9 mouse cellular contexts compared by ENCODE assay signal in the genomic region with DNA sequence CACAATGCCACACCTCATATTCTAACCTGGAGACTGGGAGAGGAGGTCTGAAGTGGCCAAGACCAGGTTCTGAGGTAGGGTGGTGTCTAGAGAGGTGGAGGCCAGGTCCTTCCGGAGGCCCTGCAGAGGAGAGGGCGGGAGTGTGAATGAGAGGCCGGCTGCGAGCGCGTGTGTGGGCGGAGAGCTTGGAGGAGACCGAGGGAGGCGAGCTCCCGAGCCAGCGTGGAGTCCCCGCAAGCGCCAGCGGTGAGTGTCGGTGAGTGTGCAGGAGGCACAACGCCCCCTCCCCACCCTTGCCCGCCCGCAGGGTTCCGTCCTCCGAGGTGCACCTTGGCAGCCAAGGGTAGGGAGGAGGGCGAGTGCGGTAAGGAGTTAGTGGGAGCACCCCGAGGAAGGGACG. TPM values are rescaled to one million over a fixed set of nuclear protein-coding genes. Genes with fewer than 3 reads are reported as not detected.
DNase-seq lines count a peak whose midpoint lies in the region; ATAC-seq and TF ChIP-seq lines count a peak whose summit lies in the region.
"Had no signal": no experiment of that assay in that cellular context is flagged by ENCODE, and none has a peak within 500 bp of the region (broad histone marks: within the 10 kb centered on the region; RNA-seq: fewer than 3 reads in every experiment).

A gene (plus strand): TSS at position 188 of the 400 bp plus-strand sequence.

- H3K4me2 ChIP-seq in heart, postnatal 0 days (ENCODE audit: low read depth, low read length): peak within 1 kb of the TSS; percentile 34
- peak within 1 kb of the TSS; percentile 30; the same call in 1 of the 2 replicates for H3K4me2 ChIP-seq in forebrain, embryonic 14.5 days (ENCODE audit: low read length)
- peak within 1 kb of the TSS; percentile 33 for H3K4me2 ChIP-seq in liver, embryonic 12.5 days

- no peak for TF ChIP-seq EP300 in heart, postnatal 0 days (IDR thresholded peaks at IDR 0.05; ENCODE audit: low read depth)
- no peak for TF ChIP-seq EP300 in ES-Bruce4 (IDR thresholded peaks at IDR 0.05; ENCODE audit: insufficient read depth, low read depth, low read length)

- H3K36me3 ChIP-seq in heart, postnatal 0 days (replicated peaks; ENCODE audit: control insufficient read depth, insufficient read depth, low read length): no peaks in the 10 kb centered on the region
- no peaks in the 10 kb centered on the region for H3K36me3 ChIP-seq in ES-Bruce4 (ENCODE audit: control insufficient read depth, insufficient read depth, low read length, poor library complexity, severe bottlenecking)
- no peaks in the 10 kb centered on the region for H3K36me3 ChIP-seq in forebrain, embryonic 14.5 days (ENCODE audit: control insufficient read depth, insufficient read depth, low read length)
- no peaks in the 10 kb centered on the region for H3K36me3 ChIP-seq in liver, embryonic 12.5 days

- H3K9me3 ChIP-seq in heart, postnatal 0 days (replicated peaks; ENCODE audit: control insufficient read depth, low read length): no peaks in the 10 kb centered on the region
- no peaks in the 10 kb centered on the region for H3K9me3 ChIP-seq in ES-Bruce4 (replicated peaks; ENCODE audit: control insufficient read depth, insufficient read depth, low read length, poor library complexity, severe bottlenecking)
- no peaks in the 10 kb centered on the region for H3K9me3 ChIP-seq in forebrain, embryonic 14.5 days (replicated peaks; ENCODE audit: control insufficient read depth, low read length)
- H3K9me3 ChIP-seq in liver, embryonic 12.5 days (replicated peaks): no peaks in the 10 kb centered on the region

- TF ChIP-seq POLR2A in ES-Bruce4 (IDR thresholded peaks at IDR 0.05; ENCODE audit: insufficient read depth, low read length): no peak

- H3K27me3 ChIP-seq in heart, postnatal 0 days (ENCODE audit: control insufficient read depth, insufficient read depth, low read length): peaks cover 23% of the 10 kb centered on the region
- H3K27me3 ChIP-seq in ES-Bruce4 (ENCODE audit: control insufficient read depth, insufficient read depth, low read length, poor library complexity, severe bottlenecking): no peaks in the 10 kb centered on the region
- H3K27me3 ChIP-seq in forebrain, embryonic 14.5 days (replicated peaks; ENCODE audit: control insufficient read depth, insufficient read depth, low read length): peaks cover 15% of the 10 kb centered on the region; the same call in 1 of the 2 replicates
- peaks cover 83% of the 10 kb centered on the region for H3K27me3 ChIP-seq in liver, embryonic 12.5 days (replicated peaks)

- TF ChIP-seq CTCF in heart, postnatal 0 days (IDR thresholded peaks at IDR 0.05; ENCODE audit: low read depth): no peak
- no peak for TF ChIP-seq CTCF in ES-Bruce4 (IDR thresholded peaks at IDR 0.05; ENCODE audit: low read depth, low read length)

- H3K4me3 ChIP-seq in heart, postnatal 0 days (ENCODE audit: low read depth, low read length): peak within 1 kb of the TSS; percentile 25; the same call in 1 of the 2 replicates
- peak within 1 kb of the TSS; percentile 22 for H3K4me3 ChIP-seq in ES-Bruce4 (ENCODE audit: low read depth, low read length)
- no peak within 1 kb of the TSS for H3K4me3 ChIP-seq in forebrain, embryonic 14.5 days (ENCODE audit: low read depth, low read length)
- peak within 1 kb of the TSS; percentile 16; the same call in 1 of the 2 replicates for H3K4me3 ChIP-seq in liver, embryonic 12.5 days

- WGBS in heart, postnatal 0 days: 8% methylated on average over 20 of the region's 24 CpGs
- WGBS in forebrain, embryonic 14.5 days: 6% methylated on average over 23 of the region's 24 CpGs
- WGBS in liver, embryonic 12.5 days (ENCODE audit: insufficient replicate concordance): 8% methylated on average over 24 of the region's 24 CpGs

- no peak for DNase-seq in heart, postnatal 0 days (ENCODE audit: low spot score)
- DNase-seq in heart, postnatal 14 days: no peak
- DNase-seq in forebrain, embryonic 14.5 days (ENCODE audit: low spot score): no peak
- DNase-seq in urinary bladder, postnatal 25 days (ENCODE audit: low spot score): no peak
- no peak for DNase-seq in thymus, postnatal 36 days
- DNase-seq in gastrocnemius, postnatal 25 days: no peak

- intact Hi-C loops in heart, postnatal 14 days (cut with DNase I): no loop called here

- ATAC-seq in heart, postnatal 0 days (ENCODE audit: insufficient read depth, low read depth): 0 out of 2 replicates have a peak, but pooled peaks have one; percentile 24
- ATAC-seq in forebrain, embryonic 14.5 days: no peak
- ATAC-seq in liver, embryonic 12.5 days: no peak

- no peak within 1 kb of the TSS for H3K27ac ChIP-seq in heart, postnatal 0 days (ENCODE audit: low read depth)
- H3K27ac ChIP-seq in ES-Bruce4 (ENCODE audit: insufficient read depth, low read length): no peak within 1 kb of the TSS
- H3K27ac ChIP-seq in forebrain, embryonic 14.5 days (ENCODE audit: low read depth, low read length): no peak within 1 kb of the TSS
- H3K27ac ChIP-seq in liver, embryonic 12.5 days: no peak within 1 kb of the TSS

- H3K9ac ChIP-seq in heart, postnatal 0 days (replicated peaks; ENCODE audit: low read depth, low read length): no peak within 1 kb of the TSS
- H3K9ac ChIP-seq in ES-Bruce4 (ENCODE audit: low read depth, poor library complexity, severe bottlenecking): 0 out of 2 replicates have a peak within 1 kb of the TSS, but pooled peaks have one; percentile 5
- no peak within 1 kb of the TSS for H3K9ac ChIP-seq in forebrain, embryonic 14.5 days (ENCODE audit: low read length)
- no peak within 1 kb of the TSS for H3K9ac ChIP-seq in liver, embryonic 12.5 days

- 0 out of 2 replicates have a peak, but pooled peaks cover 5% of the 10 kb centered on the region for H3K4me1 ChIP-seq in heart, postnatal 0 days (ENCODE audit: control insufficient read depth, insufficient read depth)
- H3K4me1 ChIP-seq in ES-Bruce4 (ENCODE audit: control insufficient read depth, insufficient read depth, low read length): no peaks in the 10 kb centered on the region
- 0 out of 2 replicates have a peak, but pooled peaks cover 7% of the 10 kb centered on the region for H3K4me1 ChIP-seq in forebrain, embryonic 14.5 days (ENCODE audit: control insufficient read depth, insufficient read depth, low read length)
- H3K4me1 ChIP-seq in liver, embryonic 12.5 days: 0 out of 2 replicates have a peak, but pooled peaks cover 5% of the 10 kb centered on the region

RNA-seq across cellular contexts. Expression of the gene that starts here (rescaled TPM):
- total RNA-seq in heart, postnatal 0 days (2014; rRNA removed; ENCODE audit: low replicate concordance): not detected in 2 replicates
- not detected in 2 replicates for polyA plus RNA-seq in heart, postnatal 0 days (2015; fragmentation: Nextera tagmentation; extraction: Ambion mirVana)
- total RNA-seq in heart, postnatal 14 days (2021): not detected
- not detected in 2 replicates for polyA plus RNA-seq in ES-Bruce4 (2011; ENCODE audit: insufficient read depth, insufficient read length, low read depth, missing spikeins)
- polyA plus RNA-seq in forebrain, embryonic 14.5 days (2014; fragmentation: Nextera tagmentation; extraction: Ambion mirVana): 2.4 and 2.8 TPM in 2 replicates
- polyA plus RNA-seq in liver, embryonic 12.5 days (2016; fragmentation: Nextera tagmentation; extraction: Ambion mirVana): 0.28 TPM in 1 of 2 replicates, not detected in the other
- total RNA-seq in gastrocnemius, postnatal 25 days (2021): not detected
- total RNA-seq: hematopoietic stem cell, adult 5-6 weeks had no signal

Comparison
In these comparisons a context has a peak if more than half of its experiments do, and no peak if none do; other contexts are left out.
1. Peak in ATAC-seq, H3K4me3 ChIP-seq and H3K4me2 ChIP-seq in heart, postnatal 0 days; RNA of the gene not detected or under 1 TPM.